Mouse (Mus musculus) thymus, postnatal 10 days (tissue): Measurements from ENCODE around the gene Slc2a4.
"Not testable (repeated sequence)": the region's sequence is repeated elsewhere in the genome, so short reads cannot be mapped to it uniquely, and the experiment has no call there.

Experiments
- DNase-seq, 2 experiments: peaks; one replicate each; pipeline ENCODE4 v3.0.0; 2021; ENCODE audit warnings: low spot score in 2 of 2

Slc2a4 gene

GRCm38 (mm10) chr11:69939731-69940130, 8.3 kb downstream of the Slc2a4 start:
- DNase-seq: no peak

GRCm38 (mm10) chr11:69939181-69939580, 8.8 kb downstream of the Slc2a4 start:
- DNase-seq: no peak

- no peak for DNase-seq
Observed at GRCm38 (mm10) chr11:69938401-69938979, 9.5 kb downstream of the Slc2a4 start.

DNA sequence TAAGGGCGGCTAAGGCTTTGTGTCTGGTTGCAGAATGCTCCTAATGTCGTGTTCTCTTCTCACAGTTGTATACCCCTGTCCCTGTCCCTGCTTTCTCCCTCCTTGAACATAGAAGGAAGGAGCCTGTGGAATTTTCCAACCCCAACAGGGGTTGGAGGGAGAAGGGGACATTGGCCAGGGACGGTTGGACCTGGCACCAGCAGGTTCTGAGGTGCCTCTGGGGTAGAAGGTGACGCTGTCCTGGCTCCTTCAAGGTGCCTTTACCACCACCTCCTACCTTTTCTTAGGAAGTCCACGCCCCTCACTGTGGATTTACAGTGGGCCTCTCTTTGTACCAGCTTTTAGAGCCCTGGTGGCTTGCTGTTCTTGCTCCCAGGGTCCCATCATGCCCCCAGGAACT, 10.2 kb downstream of the Slc2a4 start:
- no peak for DNase-seq

GRCm38 (mm10) chr11:69937385-69937784, 10.6 kb downstream of the Slc2a4 start:
- DNase-seq: no peak

DNA sequence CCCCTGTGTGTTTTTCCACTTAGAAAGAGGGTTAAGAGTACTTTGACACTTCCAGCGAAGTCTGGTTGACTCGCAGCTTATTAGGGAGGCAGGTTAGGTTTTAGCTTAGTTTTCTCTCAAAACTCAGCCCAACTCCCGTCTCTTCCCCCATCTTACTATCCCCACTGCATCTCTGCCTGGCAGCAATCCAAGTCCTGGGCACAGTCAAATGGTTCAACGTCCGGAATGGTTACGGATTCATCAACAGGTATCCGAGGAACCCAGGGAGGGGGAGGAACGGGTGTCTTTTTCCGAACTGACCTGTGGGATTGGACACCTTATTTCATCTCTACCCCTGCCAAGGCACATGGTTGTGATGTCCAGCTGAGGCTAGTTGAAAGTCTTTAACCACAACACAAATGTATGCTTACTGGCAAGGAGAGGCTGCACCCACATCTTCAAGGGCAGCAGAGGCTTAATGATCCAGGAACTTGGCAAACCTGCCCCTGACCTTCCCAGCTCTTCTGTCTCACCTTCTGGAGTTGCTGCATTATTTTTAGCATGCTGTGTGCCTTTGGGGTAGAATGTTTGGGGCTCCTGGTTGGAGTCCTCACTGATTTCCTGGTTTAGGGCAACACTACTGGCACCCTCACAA, 11.2 kb downstream of the Slc2a4 start:
- no peak for DNase-seq

DNA sequence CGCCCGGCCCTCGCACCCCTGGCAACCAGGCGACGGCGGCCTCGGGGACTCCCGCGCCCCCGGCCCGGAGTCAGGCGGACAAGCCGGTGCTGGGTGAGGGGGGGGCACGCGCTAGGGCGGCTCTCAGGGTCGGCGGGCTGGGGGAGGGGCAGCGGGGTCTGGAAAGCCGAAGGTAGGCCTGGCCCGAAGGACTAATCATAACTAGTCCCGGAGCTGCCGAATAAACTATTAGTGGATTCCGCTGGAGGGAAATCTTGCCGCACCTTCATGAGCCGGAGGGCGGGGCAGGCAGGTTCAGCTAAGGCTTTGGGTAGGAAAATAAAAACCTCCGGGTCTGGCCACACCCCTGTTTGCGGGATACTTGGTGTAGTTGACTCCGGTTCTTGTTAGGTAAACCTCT, 11.8 kb downstream of the Slc2a4 start:
- DNase-seq: no peak

DNA sequence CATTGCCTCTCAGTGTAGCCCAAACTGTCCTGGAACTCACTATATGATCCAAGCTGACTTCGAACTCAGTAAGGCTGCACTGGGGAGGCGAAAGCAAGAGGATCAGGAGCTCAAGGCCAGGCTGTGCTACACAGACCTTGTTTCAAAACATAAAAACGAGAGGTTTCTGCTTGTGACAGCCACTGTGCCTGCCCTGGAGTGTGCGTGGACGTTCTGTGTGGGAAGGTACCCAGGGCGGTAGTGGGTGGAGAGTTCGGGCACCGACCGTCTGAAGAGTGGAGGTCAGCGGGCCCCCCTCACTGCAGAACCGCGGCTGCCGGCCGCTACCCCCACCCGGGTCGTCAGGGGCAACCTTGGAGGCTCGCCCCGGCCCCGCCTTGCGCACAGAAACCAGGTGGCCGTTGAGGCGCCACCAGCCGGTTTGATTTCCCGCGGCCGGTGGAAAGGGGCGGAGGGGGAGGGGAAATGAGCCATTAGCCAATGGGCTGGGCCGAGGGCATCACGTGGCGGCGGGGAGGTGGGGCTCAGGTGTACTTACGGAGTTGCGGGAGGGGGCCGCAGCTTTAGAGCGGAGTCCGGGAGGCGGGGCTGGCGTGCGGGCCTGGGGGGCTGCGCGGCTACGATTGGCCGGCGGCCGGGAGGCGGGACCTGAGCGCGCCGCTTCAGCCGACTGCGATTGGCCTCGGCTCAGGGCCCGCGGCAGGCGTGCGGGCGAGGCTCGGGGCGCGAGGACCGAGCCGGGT, 12.7 kb downstream of the Slc2a4 start, which contains the start of gene Ybx2:
Gene Ybx2 (plus strand): TSS at position 660 of the 743 bp plus-strand sequence.
- peak; percentile 91 to 93 for DNase-seq

- DNase-seq: no peak
Observed at GRCm38 (mm10) chr11:69934681-69935080, 13.3 kb downstream of the Slc2a4 start.

DNA sequence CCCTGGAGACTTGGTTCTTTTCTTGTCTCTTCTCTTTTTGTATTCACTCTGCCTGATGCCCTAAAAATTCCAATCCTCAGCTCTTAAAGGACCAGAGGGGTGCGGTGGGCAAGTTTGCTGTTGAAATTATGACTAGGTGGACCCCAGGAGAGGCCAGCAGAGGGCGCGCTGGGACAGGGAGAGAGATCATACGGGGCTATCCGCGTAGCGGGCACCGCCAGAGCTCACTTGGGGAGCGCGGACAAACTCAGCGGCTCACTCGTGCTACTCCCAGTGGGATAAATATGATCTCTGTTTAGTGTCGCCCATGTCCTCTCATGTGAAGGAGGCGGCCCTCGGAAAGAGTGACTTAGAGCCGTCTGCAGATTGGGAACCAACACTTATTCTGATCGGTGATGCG, 13.8 kb downstream of the Slc2a4 start:
- DNase-seq: peak; percentile 82 to 98

- no peak for DNase-seq
Observed at GRCm38 (mm10) chr11:69933066-69933465, 14.9 kb downstream of the Slc2a4 start.

- DNase-seq: peak in 1 of 2 experiments; percentile 31
Observed at GRCm38 (mm10) chr11:69932254-69932653, 15.7 kb downstream of the Slc2a4 start.

DNA sequence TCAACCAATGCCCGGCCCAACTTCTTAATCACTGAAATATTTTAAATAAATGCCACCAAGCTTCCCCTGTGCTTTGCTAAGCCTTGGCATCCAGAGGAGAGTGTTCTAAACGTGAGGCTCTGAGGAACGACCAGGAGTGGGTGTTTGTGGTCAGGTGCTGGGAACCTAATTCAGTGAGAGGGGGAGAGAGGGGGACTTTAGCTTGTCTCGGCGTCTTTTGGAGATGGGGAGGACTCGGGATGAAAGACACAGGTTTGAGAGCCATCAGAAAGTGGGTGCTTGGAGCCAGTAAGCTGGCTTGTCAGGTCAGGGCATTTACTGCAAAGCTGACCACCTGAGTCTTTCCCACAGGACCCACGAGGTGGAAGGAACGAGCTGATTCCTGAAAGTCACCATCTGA, 16.2 kb downstream of the Slc2a4 start:
- DNase-seq: no peak

DNA sequence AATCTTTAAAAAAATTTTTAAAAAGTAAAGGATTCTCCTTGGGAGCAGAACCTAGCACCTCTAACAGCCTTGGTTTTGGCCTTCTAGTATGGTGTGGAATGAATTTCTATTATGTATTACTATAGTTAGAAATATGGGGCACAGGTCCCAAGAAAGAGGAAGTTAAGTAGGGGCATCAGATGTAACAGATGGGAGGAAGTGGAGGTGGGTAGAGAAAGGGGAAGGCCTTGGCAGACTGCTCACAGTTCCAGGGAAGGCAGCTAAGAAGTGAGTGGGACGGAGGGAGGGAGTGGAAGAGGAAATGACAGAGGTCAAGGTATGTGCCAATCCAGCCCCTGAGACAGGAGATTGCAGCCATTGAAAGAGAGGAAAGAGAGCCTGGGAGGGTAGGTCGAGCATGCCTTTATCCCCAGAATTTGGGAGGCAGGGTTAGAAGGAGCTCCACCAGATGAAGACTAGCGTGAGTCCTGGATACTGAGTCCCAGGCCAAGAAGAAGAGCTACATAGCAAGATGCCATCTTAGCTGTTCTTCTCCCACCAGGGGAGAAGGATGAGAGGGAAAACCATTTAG, 16.9 kb downstream of the Slc2a4 start:
- peak in 1 of 2 experiments; percentile 21 for DNase-seq

DNA sequence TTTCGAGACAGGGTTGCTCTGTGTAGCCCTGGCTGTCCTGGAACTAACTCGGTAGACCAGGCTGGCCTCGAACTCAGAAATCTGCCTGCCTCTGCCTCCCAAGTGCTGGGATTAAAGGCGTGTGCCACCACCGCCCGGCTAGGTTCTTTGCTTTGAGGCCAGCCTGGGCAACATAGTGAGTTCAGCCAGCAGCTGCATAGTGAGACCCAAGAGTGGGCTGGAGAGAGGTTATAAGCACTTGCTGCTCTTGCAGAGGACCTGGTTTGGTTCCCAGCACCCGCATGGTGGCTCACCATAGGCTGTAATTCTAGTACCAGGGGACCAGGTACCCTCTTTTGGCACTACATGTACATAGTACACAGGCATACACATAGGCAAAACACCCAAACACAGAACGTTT, 17.8 kb downstream of the Slc2a4 start:
- DNase-seq: not testable (repeated sequence)

GRCm38 (mm10) chr11:69929712-69930111, 18.3 kb downstream of the Slc2a4 start:
- DNase-seq: no peak

- no peak for DNase-seq
Observed at GRCm38 (mm10) chr11:69927501-69927900, 20.5 kb downstream of the Slc2a4 start.

- no peak for DNase-seq
Observed at GRCm38 (mm10) chr11:69922796-69923195, 25.2 kb downstream of the Slc2a4 start.

GRCm38 (mm10) chr11:69922012-69922756, 25.8 kb downstream of the Slc2a4 start:
- no peak for DNase-seq

DNA sequence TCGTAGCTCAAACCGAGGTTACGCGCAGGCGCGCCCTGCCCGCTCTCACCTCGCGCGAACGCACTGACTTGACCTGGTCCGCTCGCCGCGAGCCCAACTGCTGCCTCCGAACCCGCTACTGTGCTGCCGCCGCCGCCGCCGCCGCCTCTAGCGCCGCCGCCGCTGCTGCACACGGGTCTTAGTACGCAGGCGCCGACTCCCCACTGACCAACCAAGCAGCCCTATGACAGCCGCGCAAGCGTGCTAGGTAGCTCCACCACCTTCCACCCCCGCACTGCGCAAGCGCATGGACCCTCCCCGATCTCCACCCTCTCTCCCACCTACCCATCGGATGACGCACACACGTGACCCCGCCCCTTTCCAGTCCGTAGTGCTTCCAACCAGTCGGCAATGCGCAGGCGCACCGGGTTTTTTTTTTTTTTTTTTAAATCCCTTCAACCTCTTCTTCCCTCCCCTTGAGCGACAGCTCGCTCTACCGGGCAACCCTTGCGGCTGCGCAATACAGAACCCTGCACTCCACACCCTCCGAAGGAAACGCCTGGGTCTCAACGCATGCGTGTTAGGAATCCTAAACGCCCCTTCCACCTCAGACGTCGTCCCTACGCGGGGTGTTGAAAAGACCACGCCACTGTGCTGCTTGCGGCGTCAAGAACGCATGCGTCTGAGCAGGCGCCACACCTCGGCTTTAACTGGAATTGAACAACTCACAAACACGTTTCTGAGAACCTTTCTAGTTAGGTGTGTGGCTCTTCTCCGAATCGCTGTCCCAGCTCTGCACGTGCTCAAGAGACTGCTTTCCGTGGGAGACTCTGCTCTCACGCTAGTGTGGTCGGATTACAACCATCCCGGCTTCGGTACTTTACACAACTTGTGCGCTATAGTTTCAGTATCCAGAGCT, 26.6 kb downstream of the Slc2a4 start, which contains the start of gene Eif5a:
Gene Eif5a (minus strand): TSS at position 845 of the 898 bp plus-strand sequence.
- DNase-seq: peak; percentile 100
